Mouse (Mus musculus): ENCODE measurements at regions not wholly inside any gene's neighbourhood (a gene's known extent, or its start where the extent isn't known, plus 50 kb on each side); places are given as distances from the start of the nearest gene placed in this dataset.

- no peak for TF ChIP-seq MYOG (IDR thresholded peaks at IDR 0.05; ENCODE audit: control insufficient read depth, extremely low read depth, insufficient read length)
- no peak for TF ChIP-seq USF1 (IDR thresholded peaks at IDR 0.05; ENCODE audit: low read depth)
Observed at GRCm38 (mm10) chr9:41834487-41835404, 289.4 kb downstream of the Sorl1 start.

All from C2C12 (cell line).